Mouse (Mus musculus) gastrocnemius, postnatal 10 days (tissue): ENCODE results near the gene 4933425L06Rik. TPM values are rescaled to one million over a fixed set of nuclear protein-coding genes. Genes with fewer than 3 reads are reported as not detected.

Source experiments
- DNase-seq: peaks from one replicate; pipeline ENCODE4 v3.0.0; 2021; ENCODE audit warnings: mixed read lengths
- total RNA-seq, 2 experiments: library from RNA; stranded (reverse); gene quantifications; 2 replicates each; pipeline ENCODE4 v1.2.3; 2021

The 4933425L06Rik gene
- total RNA-seq, 2 experiments from 2014 or later: not detected

DNA sequence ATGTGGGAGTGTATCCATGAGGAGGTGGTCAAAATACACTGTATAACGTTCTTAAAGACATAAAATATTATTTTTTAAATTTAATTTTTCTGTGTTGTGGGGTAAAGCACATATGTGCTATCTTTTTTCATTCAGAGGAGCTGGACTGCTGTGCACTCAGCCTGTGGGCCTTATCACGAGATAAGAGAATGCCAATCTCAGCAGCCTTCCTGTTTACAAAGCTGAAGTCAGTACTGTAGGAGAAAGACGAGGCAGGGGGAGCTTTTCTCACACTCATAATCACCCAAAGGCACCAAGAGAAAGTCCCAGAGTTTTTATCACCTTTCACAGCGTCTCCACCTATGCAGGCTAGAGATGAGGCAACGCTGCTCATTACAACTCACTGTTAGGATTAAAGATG lies 52.5 kb downstream of the 4933425L06Rik start:
- no peak for DNase-seq

- DNase-seq: no peak
Measured at GRCm38 (mm10) chr13:105139881-105140280, 58.0 kb downstream of the 4933425L06Rik start.

DNA sequence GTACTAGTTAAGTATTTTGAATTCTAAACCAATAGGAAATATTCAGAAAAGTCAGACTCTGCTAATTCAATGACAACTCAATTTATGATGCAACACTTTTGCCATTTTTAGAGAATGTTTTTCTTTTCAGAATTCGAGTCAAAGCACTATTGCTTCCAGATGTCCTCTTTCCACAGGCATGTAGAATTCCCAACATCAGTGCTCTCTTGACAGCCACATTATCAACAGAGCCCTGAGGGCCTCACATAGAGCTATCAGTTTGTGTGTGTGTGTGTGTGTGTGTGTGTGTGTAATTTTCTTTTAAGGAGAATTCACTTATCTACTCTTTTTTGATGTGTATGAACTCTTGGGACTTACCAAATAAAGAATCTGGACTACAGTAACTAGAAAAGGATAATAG lies 64.9 kb downstream of the 4933425L06Rik start:
- DNase-seq: no peak

- DNase-seq: no peak
Measured at GRCm38 (mm10) chr13:105147795-105148418, 66.0 kb downstream of the 4933425L06Rik start.

GRCm38 (mm10) chr13:105150006-105150405 lies 68.1 kb downstream of the 4933425L06Rik start:
- DNase-seq: no peak

DNA sequence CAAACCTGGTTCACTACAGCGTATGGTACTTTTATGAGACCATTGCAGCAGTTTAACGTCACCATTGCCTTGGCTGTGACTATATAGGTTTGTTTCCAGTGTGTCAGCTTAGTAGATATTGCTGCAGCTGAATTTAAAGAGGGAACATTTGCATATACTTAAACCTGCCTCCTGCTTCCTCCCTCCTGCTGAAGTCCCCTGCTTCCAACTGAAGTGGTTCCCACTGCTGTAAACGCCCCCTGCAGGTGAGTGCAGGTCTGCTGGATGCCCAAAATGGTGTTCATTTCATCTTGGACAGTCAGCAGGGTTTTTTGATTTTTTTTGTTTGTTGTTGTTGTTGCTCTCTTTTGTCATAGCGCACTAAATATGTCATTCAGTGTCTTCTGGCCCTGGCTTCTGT lies 72.0 kb downstream of the 4933425L06Rik start:
- peak; percentile 7 for DNase-seq

DNA sequence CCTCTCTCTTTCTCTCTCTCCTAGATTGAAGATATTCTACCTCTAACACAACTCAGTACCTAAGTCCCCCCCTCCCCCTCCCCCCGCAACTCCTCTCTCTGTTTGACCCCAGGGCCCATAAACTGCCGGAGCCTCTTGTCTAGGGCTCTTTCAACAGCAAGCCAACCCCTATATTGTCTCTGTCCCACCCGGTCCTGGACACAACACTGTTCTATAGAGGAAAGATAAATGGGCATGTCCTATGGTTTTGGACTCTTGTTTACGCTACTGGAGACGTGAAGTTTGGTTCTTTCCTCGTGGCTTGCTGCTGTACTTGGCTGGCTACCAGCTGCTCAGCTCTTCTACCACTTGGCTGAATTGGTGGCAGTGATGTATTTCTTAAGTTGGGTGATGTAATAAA lies 83.5 kb downstream of the 4933425L06Rik start:
- no peak for DNase-seq

Other genes with a start within 250 kb of the 4933425L06Rik start
- gene Shisal2b, start 218.2 kb upstream of the 4933425L06Rik start, total RNA-seq: not detected
- gene Rgs7bp, start 27.2 kb upstream of the 4933425L06Rik start, total RNA-seq: 1 to 10 TPM; 1.5 to 1.6 TPM
- gene Rnf180, start 212.7 kb downstream of the 4933425L06Rik start, total RNA-seq: 1 to 10 TPM in 1 of 2 experiments, under 1 TPM in 1; 0.63 to 1.1 TPM